Mouse (Mus musculus) bone marrow, adult 2 months (tissue): ENCODE data around the gene Plppr2. TPM values are rescaled to one million over a fixed set of nuclear protein-coding genes. Genes with fewer than 3 reads are reported as not detected.

ENCODE experiments used
- H3K27ac ChIP-seq: fragments of 200-500 bp; 2 replicates; pipeline ENCODE4 v1.5.1; 2012; ENCODE audit warnings: low read depth, mild to moderate bottlenecking, control low read depth, inconsistent platforms, low read length; ENCODE audit not compliant: control insufficient read depth, poor library complexity, insufficient read depth
- H3K4me1 ChIP-seq: fragments of 200-500 bp; 2 replicates; pipeline ENCODE4 v1.6.1; 2011; ENCODE audit warnings: low read length; ENCODE audit not compliant: control insufficient read depth, insufficient read depth
- H3K4me3 ChIP-seq: fragments of 200-500 bp; replicated peaks from 2 replicates; pipeline ENCODE3; 2011; ENCODE audit warnings: mild to moderate bottlenecking, low read depth, low read length, control low read depth; ENCODE audit not compliant: control insufficient read depth
- CTCF ChIP-seq: fragments of 200-500 bp; IDR thresholded peaks from 2 replicates; pipeline ENCODE4 v1.5.1; 2011; ENCODE audit warnings: low read length, control low read depth; ENCODE audit not compliant: control insufficient read depth, insufficient read depth
- POLR2A ChIP-seq: fragments of 200-500 bp; IDR thresholded peaks from 2 replicates; pipeline ENCODE4 v1.6.1; 2011; ENCODE audit warnings: low read depth, mild to moderate bottlenecking, control low read depth, low read length, borderline replicate concordance; ENCODE audit not compliant: control insufficient read depth
- WGBS: fragments of 180-500 bp; shearing (Covaris S2); methylation state at CpG from one replicate; pipeline ENCODE4 v1.1.7; 2018; 5-methylcytosine and 5-hydroxymethylcytosine counted together
- polyA plus RNA-seq: library from polyadenylated mRNA; stranded (reverse); fragments of >200 nt; gene quantifications from 2 replicates; pipeline ENCODE4 v1.2.4, GENCODE M21; 2011; ENCODE audit warnings: low replicate concordance; ENCODE audit not compliant: missing spikeins, insufficient read depth, insufficient read length

Gene Plppr2
- polyA plus RNA-seq = 1.4 and 2.1 TPM in 2 replicates

- Histone ChIP-seq H3K4me3 (peak within 1 kb of the TSS; percentile 49), H3K4me1 (no peaks in the 10 kb centered on the region), H3K27ac (peak within 1 kb of the TSS; percentile 22; the same call in 1 of the 2 replicates)
- TF ChIP-seq POLR2A = no peak
- WGBS = 4% methylated on average over 43 of the region's 43 CpGs
Observed at GRCm38 (mm10) chr9:21936692-21937570, at the start of gene Plppr2. Gene Plppr2 (plus strand): TSS chr9:21937033.

GRCm38 (mm10) chr9:21889229-21889628, 47.6 kb upstream of the Plppr2 start:
- Histone ChIP-seq H3K4me3 (no peak overlapping the region), H3K4me1 (no peaks in the 10 kb centered on the region), H3K27ac (no peak overlapping the region)
- TF ChIP-seq CTCF (peak; percentile 77), POLR2A (no peak)
- WGBS = 49% methylated on average over 3 of the region's 3 CpGs

DNA sequence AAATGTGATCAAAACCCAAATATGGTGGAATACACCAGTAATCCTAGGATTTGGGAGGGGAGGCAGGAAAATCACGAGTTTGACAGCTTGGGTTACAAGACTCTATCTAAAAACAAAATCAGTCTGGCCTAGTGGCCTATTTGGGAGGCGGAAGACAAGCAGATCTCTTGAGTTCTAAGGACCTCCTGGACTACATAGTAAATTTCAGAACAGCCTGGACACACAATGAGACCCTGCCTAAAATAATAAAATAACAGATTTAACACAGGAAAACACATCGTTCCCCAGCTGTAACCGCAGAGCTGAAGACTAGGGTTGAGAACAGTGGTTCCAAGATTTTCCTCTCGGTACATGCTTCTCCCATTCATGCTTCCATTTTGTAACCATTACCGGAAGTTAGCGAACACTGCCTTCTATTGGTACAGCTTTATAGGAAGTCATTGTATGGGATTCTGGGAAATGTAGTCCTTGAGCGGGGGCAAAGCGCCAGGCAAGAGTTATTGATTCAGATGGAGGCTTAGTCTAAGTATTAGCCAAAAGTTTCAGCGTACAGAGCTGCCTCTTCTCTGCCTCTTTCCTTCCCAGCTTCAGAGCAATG, 35.5 kb upstream of the Plppr2 start:
- H3K4me3 ChIP-seq = peak overlapping the region; percentile 41
- no peak overlapping the region for H3K27ac ChIP-seq
- TF ChIP-seq POLR2A (no peak), CTCF (no peak)
- H3K4me1 ChIP-seq = no peaks in the 10 kb centered on the region; the same call in 1 of the 2 replicates
- WGBS = 12% methylated on average over 10 of the region's 10 CpGs

DNA sequence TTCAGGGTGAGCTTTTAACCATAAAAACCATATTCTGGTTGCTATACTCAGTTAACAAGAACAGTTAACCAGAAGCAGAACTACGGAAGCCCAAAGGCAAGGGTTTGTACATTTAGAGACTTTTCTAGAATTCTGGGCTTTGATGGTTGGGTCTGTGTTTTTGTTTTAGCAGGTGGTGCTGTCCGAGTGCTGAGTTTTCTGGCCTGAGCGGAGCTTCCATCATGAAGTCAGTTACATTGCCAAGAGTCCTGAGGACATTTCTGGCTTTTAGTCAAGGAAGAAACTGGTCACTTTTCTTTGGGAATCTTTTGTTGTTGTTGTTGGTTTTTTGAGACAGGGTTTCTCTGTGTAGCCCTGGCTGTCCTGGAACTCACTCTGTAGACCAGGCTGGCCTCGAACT, 32.8 kb upstream of the Plppr2 start:
- 91% methylated on average over 4 of the region's 4 CpGs for WGBS
- no peak overlapping the region for H3K4me3 ChIP-seq
- H3K4me1 ChIP-seq = peaks cover 6% of the 10 kb centered on the region
- TF ChIP-seq POLR2A (no peak), CTCF (no peak)
- no peak overlapping the region for H3K27ac ChIP-seq

DNA sequence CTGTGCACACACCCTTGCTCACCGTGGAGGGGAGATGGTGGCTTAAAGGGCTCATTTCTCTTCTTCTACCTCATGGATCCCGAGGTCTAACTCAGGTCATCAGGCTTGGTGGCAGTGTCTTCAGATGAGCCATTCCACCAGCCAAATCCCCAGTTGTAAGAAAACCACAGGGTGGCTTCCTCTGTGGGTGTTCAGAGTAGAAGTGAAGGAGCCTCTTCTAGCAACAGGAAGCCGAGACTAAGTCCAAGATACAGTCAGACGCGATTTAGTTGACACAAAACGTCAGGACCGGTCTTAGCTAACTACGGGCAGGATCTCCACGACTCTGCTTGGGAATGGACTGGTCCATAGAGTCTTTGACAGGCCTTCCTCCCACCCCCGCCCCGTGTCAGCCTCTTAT, 28.6 kb upstream of the Plppr2 start:
- H3K27ac ChIP-seq = peak overlapping the region; percentile 57
- WGBS = 13% methylated on average over 11 of the region's 11 CpGs
- TF ChIP-seq POLR2A (no peak), CTCF (no peak)
- peaks cover 13% of the 10 kb centered on the region for H3K4me1 ChIP-seq
- H3K4me3 ChIP-seq = no peak overlapping the region

GRCm38 (mm10) chr9:21909474-21910223, 27.2 kb upstream of the Plppr2 start:
- no peak overlapping the region for H3K4me3 ChIP-seq
- peak overlapping the region; percentile 82 for H3K27ac ChIP-seq
- no peak for TF ChIP-seq CTCF
- TF ChIP-seq POLR2A = 0 out of 2 replicates have a peak, but pooled peaks have one; percentile 20
- peaks cover 13% of the 10 kb centered on the region for H3K4me1 ChIP-seq
- 45% methylated on average over 10 of the region's 10 CpGs for WGBS

GRCm38 (mm10) chr9:21916851-21917492, 19.9 kb upstream of the Plppr2 start:
- H3K27ac ChIP-seq = no peak overlapping the region; the same call in 1 of the 2 replicates
- peaks cover 4% of the 10 kb centered on the region; the same call in 1 of the 2 replicates for H3K4me1 ChIP-seq
- TF ChIP-seq POLR2A (no peak), CTCF (no peak)
- peak overlapping the region; percentile 94 for H3K4me3 ChIP-seq
- 45% methylated on average over 3 of the region's 3 CpGs for WGBS
